Mouse (Mus musculus): ENCODE data around the gene Atp11a. TPM values are rescaled to one million over a fixed set of nuclear protein-coding genes. Genes with fewer than 3 reads are reported as not detected.

The Atp11a gene
- 15.6 and 16.4 TPM in 2 replicates for polyA plus RNA-seq (2014; fragmentation: Nextera tagmentation; extraction: Ambion mirVana)

GRCm38 (mm10) chr8:12756391-12757157 is at the start of gene Atp11a:
TSS of gene Atp11a (plus strand) at chr8:12757014.
- Histone ChIP-seq H3K4me2 (peak within 1 kb of the TSS; percentile 91), H3K36me3 (ENCODE audit: control insufficient read depth, insufficient read depth, low read length) (no peaks in the 10 kb centered on the region), H3K9ac (ENCODE audit: low read depth, low read length) (peak within 1 kb of the TSS; percentile 81), H3K4me1 (ENCODE audit: control insufficient read depth, insufficient read depth, low read length) (peaks cover 23% of the 10 kb centered on the region), H3K9me3 (replicated peaks; ENCODE audit: control insufficient read depth, low read length) (no peaks in the 10 kb centered on the region), H3K4me3 (ENCODE audit: low read depth, low read length) (peak within 1 kb of the TSS; percentile 83), H3K27me3 (ENCODE audit: control insufficient read depth, insufficient read depth, low read length) (no peaks in the 10 kb centered on the region), H3K27ac (ENCODE audit: low read depth, low read length) (peak within 1 kb of the TSS; percentile 73)
- WGBS (ENCODE audit: insufficient replicate concordance) = 1% methylated on average over 29 of the region's 62 CpGs
- peak; percentile 69 for ATAC-seq (replicated peaks; ENCODE audit: insufficient number of reproducible peaks, low FRiP score, low TSS enrichment)

- Histone ChIP-seq H3K27me3 (ENCODE audit: control insufficient read depth, insufficient read depth, low read length) (no peaks in the 10 kb centered on the region), H3K36me3 (ENCODE audit: control insufficient read depth, insufficient read depth, low read length) (no peaks in the 10 kb centered on the region), H3K4me1 (ENCODE audit: control insufficient read depth, insufficient read depth, low read length) (no peaks in the 10 kb centered on the region), H3K4me3 (ENCODE audit: low read depth, low read length) (no peak overlapping the region), H3K27ac (ENCODE audit: low read depth, low read length) (no peak overlapping the region), H3K4me2 (no peak overlapping the region), H3K9ac (ENCODE audit: low read depth, low read length) (no peak overlapping the region), H3K9me3 (replicated peaks; ENCODE audit: control insufficient read depth, low read length) (no peaks in the 10 kb centered on the region)
- WGBS (ENCODE audit: insufficient replicate concordance) = 76% methylated on average over 7 of the region's 7 CpGs
- no peak for ATAC-seq (replicated peaks; ENCODE audit: insufficient number of reproducible peaks, low FRiP score, low TSS enrichment)
Measured at GRCm38 (mm10) chr8:12711623-12712022, 45.2 kb upstream of the Atp11a start.

GRCm38 (mm10) chr8:12715861-12716585 is 40.8 kb upstream of the Atp11a start:
- no peak for ATAC-seq (replicated peaks; ENCODE audit: insufficient number of reproducible peaks, low FRiP score, low TSS enrichment)
- Histone ChIP-seq H3K9me3 (replicated peaks; ENCODE audit: control insufficient read depth, low read length) (no peaks in the 10 kb centered on the region), H3K27ac (ENCODE audit: low read depth, low read length) (no peak overlapping the region), H3K36me3 (ENCODE audit: control insufficient read depth, insufficient read depth, low read length) (no peaks in the 10 kb centered on the region), H3K4me3 (ENCODE audit: low read depth, low read length) (no peak overlapping the region), H3K9ac (ENCODE audit: low read depth, low read length) (no peak overlapping the region), H3K4me1 (ENCODE audit: control insufficient read depth, insufficient read depth, low read length) (no peaks in the 10 kb centered on the region), H3K27me3 (ENCODE audit: control insufficient read depth, insufficient read depth, low read length) (no peaks in the 10 kb centered on the region), H3K4me2 (no peak overlapping the region)
- 75% methylated on average over 18 of the region's 18 CpGs for WGBS (ENCODE audit: insufficient replicate concordance)

- H3K9ac ChIP-seq (ENCODE audit: low read depth, low read length) = no peak overlapping the region
- no peaks in the 10 kb centered on the region for H3K27me3 ChIP-seq (ENCODE audit: control insufficient read depth, insufficient read depth, low read length)
- H3K36me3 ChIP-seq (ENCODE audit: control insufficient read depth, insufficient read depth, low read length) = no peaks in the 10 kb centered on the region
- no peaks in the 10 kb centered on the region for H3K4me1 ChIP-seq (ENCODE audit: control insufficient read depth, insufficient read depth, low read length)
- H3K27ac ChIP-seq (ENCODE audit: low read depth, low read length) = no peak overlapping the region
- ATAC-seq (replicated peaks; ENCODE audit: insufficient number of reproducible peaks, low FRiP score, low TSS enrichment) = no peak
- no peaks in the 10 kb centered on the region for H3K9me3 ChIP-seq (replicated peaks; ENCODE audit: control insufficient read depth, low read length)
- WGBS (ENCODE audit: insufficient replicate concordance) = 77% methylated on average over 9 of the region's 9 CpGs
- H3K4me2 ChIP-seq = no peak overlapping the region
- no peak overlapping the region for H3K4me3 ChIP-seq (ENCODE audit: low read depth, low read length)
Measured at GRCm38 (mm10) chr8:12719091-12719490, 37.7 kb upstream of the Atp11a start.

- 71% methylated on average over 4 of the region's 4 CpGs for WGBS (ENCODE audit: insufficient replicate concordance)
- no peak for ATAC-seq (replicated peaks; ENCODE audit: insufficient number of reproducible peaks, low FRiP score, low TSS enrichment)
- Histone ChIP-seq H3K27ac (ENCODE audit: low read depth, low read length) (no peak overlapping the region), H3K4me1 (ENCODE audit: control insufficient read depth, insufficient read depth, low read length) (no peaks in the 10 kb centered on the region), H3K4me2 (no peak overlapping the region), H3K27me3 (ENCODE audit: control insufficient read depth, insufficient read depth, low read length) (no peaks in the 10 kb centered on the region), H3K9ac (ENCODE audit: low read depth, low read length) (no peak overlapping the region), H3K36me3 (ENCODE audit: control insufficient read depth, insufficient read depth, low read length) (no peaks in the 10 kb centered on the region), H3K4me3 (ENCODE audit: low read depth, low read length) (no peak overlapping the region), H3K9me3 (replicated peaks; ENCODE audit: control insufficient read depth, low read length) (no peaks in the 10 kb centered on the region)
Measured at GRCm38 (mm10) chr8:12728644-12729043, 28.2 kb upstream of the Atp11a start.

GRCm38 (mm10) chr8:12730780-12731179 is 26.0 kb upstream of the Atp11a start:
- H3K4me2 ChIP-seq = no peak overlapping the region
- no peaks in the 10 kb centered on the region for H3K4me1 ChIP-seq (ENCODE audit: control insufficient read depth, insufficient read depth, low read length)
- ATAC-seq (replicated peaks; ENCODE audit: insufficient number of reproducible peaks, low FRiP score, low TSS enrichment) = no peak
- no peaks in the 10 kb centered on the region for H3K9me3 ChIP-seq (replicated peaks; ENCODE audit: control insufficient read depth, low read length)
- no peak overlapping the region for H3K9ac ChIP-seq (ENCODE audit: low read depth, low read length)
- no peaks in the 10 kb centered on the region for H3K36me3 ChIP-seq (ENCODE audit: control insufficient read depth, insufficient read depth, low read length)
- H3K4me3 ChIP-seq (ENCODE audit: low read depth, low read length) = no peak overlapping the region
- no peak overlapping the region for H3K27ac ChIP-seq (ENCODE audit: low read depth, low read length)
- no peaks in the 10 kb centered on the region for H3K27me3 ChIP-seq (ENCODE audit: control insufficient read depth, insufficient read depth, low read length)
- 70% methylated on average over 5 of the region's 5 CpGs for WGBS (ENCODE audit: insufficient replicate concordance)

- Histone ChIP-seq H3K9ac (ENCODE audit: low read depth, low read length) (no peak overlapping the region), H3K27ac (ENCODE audit: low read depth, low read length) (no peak overlapping the region), H3K27me3 (ENCODE audit: control insufficient read depth, insufficient read depth, low read length) (no peaks in the 10 kb centered on the region), H3K36me3 (ENCODE audit: control insufficient read depth, insufficient read depth, low read length) (no peaks in the 10 kb centered on the region), H3K4me1 (ENCODE audit: control insufficient read depth, insufficient read depth, low read length) (no peaks in the 10 kb centered on the region), H3K9me3 (replicated peaks; ENCODE audit: control insufficient read depth, low read length) (no peaks in the 10 kb centered on the region), H3K4me3 (ENCODE audit: low read depth, low read length) (no peak overlapping the region), H3K4me2 (no peak overlapping the region)
- ATAC-seq (replicated peaks; ENCODE audit: insufficient number of reproducible peaks, low FRiP score, low TSS enrichment) = no peak
- WGBS (ENCODE audit: insufficient replicate concordance) = 86% methylated on average over 6 of the region's 6 CpGs
Measured at GRCm38 (mm10) chr8:12732431-12732830, 24.4 kb upstream of the Atp11a start.

GRCm38 (mm10) chr8:12739113-12739512 is 17.7 kb upstream of the Atp11a start:
- ATAC-seq (replicated peaks; ENCODE audit: insufficient number of reproducible peaks, low FRiP score, low TSS enrichment) = no peak
- Histone ChIP-seq H3K27me3 (ENCODE audit: control insufficient read depth, insufficient read depth, low read length) (peaks cover 2% of the 10 kb centered on the region; the same call in 1 of the 2 replicates), H3K27ac (ENCODE audit: low read depth, low read length) (no peak overlapping the region), H3K4me2 (no peak overlapping the region), H3K9ac (ENCODE audit: low read depth, low read length) (no peak overlapping the region), H3K36me3 (ENCODE audit: control insufficient read depth, insufficient read depth, low read length) (no peaks in the 10 kb centered on the region), H3K9me3 (replicated peaks; ENCODE audit: control insufficient read depth, low read length) (no peaks in the 10 kb centered on the region), H3K4me1 (ENCODE audit: control insufficient read depth, insufficient read depth, low read length) (no peaks in the 10 kb centered on the region), H3K4me3 (ENCODE audit: low read depth, low read length) (no peak overlapping the region)
- 85% methylated on average over 9 of the region's 9 CpGs for WGBS (ENCODE audit: insufficient replicate concordance)
